Mouse (Mus musculus): ENCODE measurements around the gene Gnat2. TPM values are rescaled to one million over a fixed set of nuclear protein-coding genes. Genes with fewer than 3 reads are reported as not detected.

Gene Gnat2
- total RNA-seq, 1 experiment from 2014 or later = 9.8 TPM

GRCm38 (mm10) chr3:108113591-108114289, 21.2 kb downstream of the Gnat2 start:
- DNase-seq = no peak

DNA sequence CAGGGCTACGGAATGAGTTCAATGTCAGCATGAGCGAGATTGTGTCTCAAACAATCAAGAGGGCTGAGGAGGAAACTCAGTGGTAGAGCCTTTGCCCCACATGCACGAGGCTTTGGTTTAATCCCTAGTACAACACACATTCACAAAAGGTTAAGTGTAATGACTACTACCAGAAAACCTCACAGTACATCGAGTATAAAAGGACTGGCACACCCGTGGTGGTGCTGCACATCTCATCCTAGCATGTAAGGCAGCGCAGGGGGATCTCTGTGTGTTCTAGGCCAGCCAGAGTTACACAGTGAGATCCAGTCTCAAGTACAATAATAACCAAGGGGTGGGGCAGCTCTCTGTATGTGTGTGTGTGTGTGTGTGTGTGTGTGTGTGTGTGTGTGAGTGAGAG, 24.9 kb downstream of the Gnat2 start:
- no peak for DNase-seq

DNA sequence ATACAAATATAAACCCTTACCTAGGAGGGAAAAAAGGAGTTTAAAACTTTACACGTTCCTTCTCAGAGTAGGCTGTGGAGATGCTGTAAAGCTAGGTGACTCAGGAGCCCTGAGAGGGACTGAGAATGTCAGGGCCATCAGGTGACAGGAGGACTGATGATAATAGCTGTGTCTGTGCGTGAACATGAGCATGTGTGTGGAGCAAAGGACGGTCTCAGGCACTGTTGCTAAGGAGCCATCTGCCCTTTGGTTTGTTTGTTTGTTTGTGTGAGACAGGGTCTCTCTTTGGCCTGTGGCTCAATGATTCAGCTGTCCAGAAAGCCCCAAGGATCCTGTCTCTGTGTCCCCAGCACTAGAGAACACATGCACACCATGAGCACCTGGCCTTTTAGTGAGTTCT, 28.5 kb downstream of the Gnat2 start:
- peak; percentile 45 for DNase-seq

DNA sequence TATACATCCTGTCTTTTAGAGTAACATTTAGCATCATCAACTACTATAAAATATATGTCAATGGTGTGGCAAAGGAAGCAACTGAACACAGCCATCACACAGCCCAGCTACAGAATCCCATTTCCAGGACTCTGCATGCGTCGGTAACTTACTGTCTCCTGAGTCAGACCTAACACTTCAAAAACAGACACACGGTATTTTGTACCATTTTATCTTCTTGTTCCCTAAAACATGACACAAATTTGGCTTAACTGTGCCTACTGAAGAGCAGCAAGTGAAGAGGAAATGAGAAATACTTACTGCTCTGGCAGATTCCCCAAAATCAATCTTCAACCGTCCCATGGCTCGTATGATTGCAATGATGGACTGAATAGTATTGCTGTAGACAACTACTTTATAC, 30.7 kb downstream of the Gnat2 start:
- DNase-seq = no peak

- DNase-seq = no peak
These were observed 31.5 kb downstream of the Gnat2 start for GRCm38 (mm10) chr3:108124131-108124530.

- DNase-seq = no peak
These were observed 33.7 kb downstream of the Gnat2 start for GRCm38 (mm10) chr3:108126327-108126726.

GRCm38 (mm10) chr3:108128520-108128919, 35.9 kb downstream of the Gnat2 start:
- DNase-seq = no peak

GRCm38 (mm10) chr3:108129367-108129766, 36.8 kb downstream of the Gnat2 start:
- no peak for DNase-seq

GRCm38 (mm10) chr3:108129804-108130203, 37.2 kb downstream of the Gnat2 start:
- DNase-seq = no peak

GRCm38 (mm10) chr3:108131216-108131615, 38.6 kb downstream of the Gnat2 start:
- no peak for DNase-seq

GRCm38 (mm10) chr3:108131821-108132220, 39.2 kb downstream of the Gnat2 start:
- peak; percentile 23 for DNase-seq

DNA sequence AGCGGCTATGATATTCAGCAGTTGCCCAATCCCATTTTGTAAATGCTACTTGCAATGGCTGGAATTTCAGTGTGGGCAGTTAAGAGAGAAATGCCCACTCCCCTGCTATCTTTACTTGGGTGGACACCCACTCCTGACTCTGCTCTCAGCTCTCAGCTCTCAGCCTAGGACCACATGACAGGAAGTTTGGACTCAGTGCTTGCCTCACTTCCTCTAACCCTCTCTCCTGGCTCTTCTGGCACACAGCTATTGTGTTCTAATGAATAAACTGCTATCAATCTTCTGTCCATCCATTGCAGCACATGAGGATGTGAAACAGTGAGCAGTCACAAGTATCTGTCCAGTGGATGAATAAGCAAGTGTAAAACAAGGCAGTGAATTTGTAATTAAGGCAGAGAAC, 39.9 kb downstream of the Gnat2 start:
- no peak for DNase-seq

GRCm38 (mm10) chr3:108134701-108135100, 42.1 kb downstream of the Gnat2 start:
- DNase-seq = peak; percentile 55

GRCm38 (mm10) chr3:108139113-108139512, 46.5 kb downstream of the Gnat2 start:
- no peak for DNase-seq

- no peak for DNase-seq
These were observed 48.2 kb downstream of the Gnat2 start for GRCm38 (mm10) chr3:108140786-108141185.

DNA sequence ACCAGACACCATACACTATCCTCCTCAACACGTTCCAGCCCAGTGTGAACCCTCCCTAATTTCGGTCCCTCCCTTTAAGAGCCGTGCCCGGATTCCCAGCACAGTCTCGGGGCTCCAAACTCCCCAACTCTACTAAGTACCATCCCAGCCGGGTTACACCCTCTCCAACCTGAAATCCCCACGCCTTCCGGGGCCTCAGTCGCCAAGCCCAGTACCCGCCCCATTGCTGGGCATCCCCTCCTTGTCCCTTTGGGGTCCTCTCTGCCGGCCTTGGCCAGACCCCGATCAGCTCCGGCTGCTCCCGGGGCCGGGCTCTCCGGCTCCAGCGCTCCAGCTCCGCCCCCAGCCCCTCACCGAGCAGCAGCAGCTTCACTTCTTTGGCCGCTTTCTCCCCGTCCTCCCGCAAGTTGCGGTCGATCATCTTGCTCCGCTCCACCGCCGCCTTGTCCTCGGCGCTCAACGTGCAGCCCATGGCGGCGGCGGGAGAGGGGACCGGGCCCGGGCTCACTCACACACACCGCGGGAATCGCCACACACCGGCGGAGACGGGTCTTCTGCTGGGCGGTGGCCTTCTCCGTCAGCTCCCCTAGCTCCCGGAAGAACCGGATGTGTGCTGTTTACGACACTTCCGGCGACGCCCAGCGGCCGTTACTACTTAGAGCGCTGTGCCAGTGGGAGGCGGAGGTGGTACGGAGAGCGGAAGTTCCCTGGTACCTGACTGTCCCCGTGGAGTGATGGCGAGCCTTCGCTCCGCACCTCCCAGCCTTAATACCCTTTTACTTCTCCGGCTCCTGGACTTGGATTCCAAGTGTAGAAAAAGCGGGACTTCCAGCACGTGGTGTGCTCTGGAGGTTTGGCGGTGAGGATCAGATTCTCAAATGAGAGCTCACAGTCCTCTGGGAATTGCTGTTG, 53.2 kb downstream of the Gnat2 start, which contains the start of gene Gnai3:
Gene Gnai3, minus strand, starts transcription at position 613 of the 912 bp plus-strand sequence.
- peak; percentile 94 for DNase-seq

DNA sequence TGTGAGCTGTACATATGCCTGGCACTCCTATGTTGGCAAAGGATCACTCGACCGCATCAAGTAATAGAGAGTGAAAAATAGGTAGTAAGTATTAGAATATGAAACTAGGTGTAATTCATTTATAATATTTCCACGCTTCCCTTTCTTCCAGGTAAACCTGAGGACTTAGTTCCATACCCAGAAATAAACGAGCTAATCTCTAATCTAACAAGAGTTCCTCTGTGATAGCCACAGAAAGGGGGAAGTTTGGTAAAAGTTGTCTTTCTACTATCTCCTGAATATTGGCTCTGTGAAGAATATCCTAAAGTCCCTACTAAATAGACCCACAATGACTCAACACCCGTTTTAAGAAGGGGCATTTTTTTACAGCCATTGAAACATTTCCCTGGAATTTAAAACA, 54.1 kb downstream of the Gnat2 start:
- DNase-seq = no peak

- DNase-seq = peak; percentile 92
These were observed 55.0 kb downstream of the Gnat2 start for GRCm38 (mm10) chr3:108147386-108148235.
